Mouse (Mus musculus) testis, adult 2 months (tissue): ENCODE measurements around the gene Ercc2. TPM values are rescaled to one million over a fixed set of nuclear protein-coding genes. Genes with fewer than 3 reads are reported as not detected.

Experiments used
- H3K27ac ChIP-seq: fragments of 200-500 bp; 2 replicates; pipeline ENCODE4 v1.5.1; 2012; ENCODE audit warnings: low read depth, low read length; ENCODE audit not compliant: control insufficient read depth, insufficient read depth
- H3K27me3 ChIP-seq: fragments of 200-500 bp; 2 replicates; pipeline ENCODE4 v1.6.1; 2012; ENCODE audit warnings: mild to moderate bottlenecking, low read length, moderate library complexity; ENCODE audit not compliant: control insufficient read depth, insufficient read depth
- H3K36me3 ChIP-seq: fragments of 200-500 bp; 2 replicates; pipeline ENCODE4 v1.6.1; 2012; ENCODE audit warnings: mild to moderate bottlenecking, low read length; ENCODE audit not compliant: control insufficient read depth, insufficient read depth
- H3K4me1 ChIP-seq: fragments of 200-500 bp; 2 replicates; pipeline ENCODE4 v1.6.1; 2012; ENCODE audit warnings: low read length; ENCODE audit not compliant: control insufficient read depth, insufficient read depth
- H3K4me3 ChIP-seq: fragments of 200-500 bp; 2 replicates; pipeline ENCODE4 v1.5.1; 2012; ENCODE audit warnings: low read depth, mild to moderate bottlenecking, low read length, moderate library complexity, mixed read lengths; ENCODE audit not compliant: control insufficient read depth
- CTCF ChIP-seq: fragments of 200-500 bp; IDR thresholded peaks from 2 replicates; pipeline ENCODE4 v1.5.1; 2012; ENCODE audit warnings: low read depth, mild to moderate bottlenecking, inconsistent platforms, low read length, moderate library complexity; ENCODE audit not compliant: control insufficient read depth, insufficient read depth, insufficient replicate concordance
- POLR2A ChIP-seq: fragments of 200-500 bp; IDR thresholded peaks from 2 replicates; pipeline ENCODE4 v1.6.1; 2012; ENCODE audit warnings: low read depth, mild to moderate bottlenecking, inconsistent platforms, low read length, moderate library complexity; ENCODE audit not compliant: control insufficient read depth
- polyA plus RNA-seq: library from polyadenylated mRNA; depleted of rRNA; stranded (reverse); fragments of >200 nt; gene quantifications from 2 replicates; pipeline ENCODE4 v1.2.3, GENCODE M21; 2012; rRNA removed

The Ercc2 gene
- 50.6 and 53.3 TPM in 2 replicates for polyA plus RNA-seq

GRCm38 (mm10) chr7:19381377-19382165, at the start of gene Ercc2:
TSS of gene Ercc2 (plus strand) at chr7:19382010.
- H3K4me3 ChIP-seq: peak within 1 kb of the TSS; percentile 96
- peaks cover 3% of the 10 kb centered on the region for H3K4me1 ChIP-seq
- peak within 1 kb of the TSS; percentile 81 for H3K27ac ChIP-seq

GRCm38 (mm10) chr7:19332709-19333352, 49.0 kb upstream of the Ercc2 start:
- Histone ChIP-seq H3K4me3 (peak overlapping the region; percentile 67), H3K4me1 (peaks cover 10% of the 10 kb centered on the region), H3K27ac (no peak overlapping the region), H3K36me3 (no peaks in the 10 kb centered on the region), H3K27me3 (no peaks in the 10 kb centered on the region)
- no peak for TF ChIP-seq CTCF
- TF ChIP-seq POLR2A: peak; percentile 35; the same call in 1 of the 2 replicates

More at GRCm38 (mm10) chr7:19381377-19382165, at the start of gene Ercc2:
- Histone ChIP-seq H3K27me3 (no peaks in the 10 kb centered on the region), H3K36me3 (peaks cover 2% of the 10 kb centered on the region)
- TF ChIP-seq POLR2A (peak; percentile 75), CTCF (no peak)

DNA sequence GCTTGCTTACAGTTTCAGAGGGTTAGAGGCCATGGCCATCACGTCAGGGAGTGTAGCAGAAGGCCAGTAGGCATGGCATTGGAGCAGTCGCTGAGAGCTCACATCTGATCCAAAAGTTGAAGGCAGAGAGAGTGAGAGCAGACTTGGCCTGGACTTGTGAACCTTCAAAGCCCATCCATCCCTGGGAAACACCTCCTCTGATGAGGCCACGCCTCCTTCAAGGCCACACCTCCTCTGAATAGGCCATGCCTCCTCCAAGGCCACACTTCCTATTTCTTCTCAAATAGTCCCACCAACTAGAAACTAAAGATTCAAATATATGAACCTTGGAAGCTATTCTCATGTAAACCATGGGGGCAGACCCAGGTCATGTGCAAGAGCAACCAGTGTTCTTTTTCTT, 46.2 kb upstream of the Ercc2 start:
- H3K36me3 ChIP-seq: no peaks in the 10 kb centered on the region
- H3K27ac ChIP-seq: no peak overlapping the region
- no peak for TF ChIP-seq CTCF
- no peak for TF ChIP-seq POLR2A
- H3K4me1 ChIP-seq: peaks cover 10% of the 10 kb centered on the region
- H3K27me3 ChIP-seq: no peaks in the 10 kb centered on the region
- H3K4me3 ChIP-seq: no peak overlapping the region

DNA sequence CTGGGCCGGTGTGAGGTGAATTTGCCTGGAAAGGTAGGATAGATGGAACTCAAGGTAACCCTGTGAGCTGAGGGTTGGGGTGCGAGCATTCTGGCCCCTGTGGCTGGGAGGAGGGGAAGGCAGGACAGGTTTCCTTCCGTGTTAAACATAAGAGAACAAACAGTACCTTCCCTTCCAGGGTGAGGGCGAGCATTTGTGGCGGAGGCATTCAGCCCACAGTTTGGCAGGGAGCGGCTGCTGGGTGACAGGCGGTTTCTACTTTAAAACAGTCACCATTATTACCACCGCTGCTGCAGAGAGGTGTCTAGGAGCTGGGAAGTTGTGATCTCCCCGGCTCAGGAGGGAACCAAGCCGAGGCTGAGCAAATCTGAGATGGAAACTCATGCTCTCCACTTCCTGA, 44.7 kb upstream of the Ercc2 start:
- H3K4me1 ChIP-seq: peaks cover 22% of the 10 kb centered on the region
- no peak for TF ChIP-seq POLR2A
- no peak for TF ChIP-seq CTCF
- H3K27ac ChIP-seq: no peak overlapping the region
- no peaks in the 10 kb centered on the region for H3K36me3 ChIP-seq
- no peaks in the 10 kb centered on the region for H3K27me3 ChIP-seq
- H3K4me3 ChIP-seq: no peak overlapping the region

- Histone ChIP-seq H3K27ac (no peak overlapping the region), H3K4me1 (peaks cover 21% of the 10 kb centered on the region), H3K27me3 (no peaks in the 10 kb centered on the region), H3K36me3 (no peaks in the 10 kb centered on the region), H3K4me3 (no peak overlapping the region)
- TF ChIP-seq CTCF (no peak), POLR2A (no peak)
Measured at GRCm38 (mm10) chr7:19338060-19338459, 43.8 kb upstream of the Ercc2 start.

DNA sequence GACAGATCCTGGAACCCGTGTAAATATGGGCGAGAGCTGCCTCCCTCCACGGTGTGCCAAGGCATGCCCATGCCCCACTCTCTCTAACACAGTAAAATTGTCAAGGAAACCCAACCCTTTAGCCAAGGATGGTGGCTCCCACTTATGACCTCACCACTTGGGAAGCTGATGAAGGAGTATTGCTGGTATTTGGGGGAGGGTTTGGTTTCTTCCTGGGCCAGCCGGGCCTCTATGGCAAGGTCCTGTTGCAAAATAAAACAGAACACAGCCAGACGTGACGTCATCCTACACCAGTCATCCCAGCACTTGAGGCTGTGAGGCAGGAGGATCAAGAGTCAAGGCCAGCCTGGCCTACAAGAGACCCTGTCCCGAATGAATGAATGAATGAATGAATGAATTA, 43.2 kb upstream of the Ercc2 start:
- H3K4me1 ChIP-seq: peaks cover 18% of the 10 kb centered on the region
- H3K36me3 ChIP-seq: no peaks in the 10 kb centered on the region
- TF ChIP-seq POLR2A: no peak
- TF ChIP-seq CTCF: no peak
- H3K27me3 ChIP-seq: no peaks in the 10 kb centered on the region
- no peak overlapping the region for H3K27ac ChIP-seq
- no peak overlapping the region for H3K4me3 ChIP-seq

DNA sequence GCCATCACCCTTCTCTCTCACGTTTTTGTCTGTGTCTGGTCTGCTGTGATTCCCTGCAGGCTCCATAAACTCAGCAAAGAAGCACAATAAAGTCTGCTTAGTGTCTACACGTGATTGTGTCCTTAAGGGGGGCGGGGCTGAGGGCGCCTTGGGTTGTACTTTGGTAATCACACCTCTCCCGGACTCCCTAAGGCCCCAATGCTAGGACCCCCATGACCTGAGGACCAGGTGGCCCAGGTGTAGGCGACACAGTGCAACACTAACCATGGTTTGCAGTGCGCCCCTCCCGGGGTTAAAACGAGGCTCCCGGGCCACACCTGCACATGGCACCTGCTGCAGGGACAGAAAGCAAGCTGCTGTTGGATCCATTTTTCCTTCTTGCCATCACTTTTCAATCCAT, 40.6 kb upstream of the Ercc2 start:
- H3K4me3 ChIP-seq: no peak overlapping the region

More for the DNA sequence above, 40.6 kb upstream of the Ercc2 start:
- H3K27me3 ChIP-seq: no peaks in the 10 kb centered on the region
- H3K36me3 ChIP-seq: no peaks in the 10 kb centered on the region
- peaks cover 29% of the 10 kb centered on the region for H3K4me1 ChIP-seq
- TF ChIP-seq POLR2A: no peak
- no peak for TF ChIP-seq CTCF
- no peak overlapping the region for H3K27ac ChIP-seq
